Mouse (Mus musculus): ENCODE measurements around the gene Izumo1r.

Gene Izumo1r

GRCm38 (mm10) chr9:14870377-14870776 is 33.4 kb downstream of the Izumo1r start:
- no peak for DNase-seq (ENCODE audit: extremely low read depth, low read depth, low spot score)

GRCm38 (mm10) chr9:14868326-14868725 is 35.4 kb downstream of the Izumo1r start:
- no peak for DNase-seq (ENCODE audit: extremely low read depth, low read depth, low spot score)

- no peak for DNase-seq (ENCODE audit: extremely low read depth, low read depth, low spot score)
Observed at GRCm38 (mm10) chr9:14866957-14867356, 36.8 kb downstream of the Izumo1r start.

GRCm38 (mm10) chr9:14864726-14865125 is 39.0 kb downstream of the Izumo1r start:
- DNase-seq (ENCODE audit: extremely low read depth, low read depth, low spot score) = no peak

GRCm38 (mm10) chr9:14863126-14863525 is 40.6 kb downstream of the Izumo1r start:
- no peak for DNase-seq (ENCODE audit: extremely low read depth, low read depth, low spot score)

GRCm38 (mm10) chr9:14859868-14860639 is 43.7 kb downstream of the Izumo1r start, which contains the start of gene Gpr83:
TSS of gene Gpr83 (plus strand) at chr9:14860210.
- DNase-seq (ENCODE audit: extremely low read depth, low read depth, low spot score) = no peak

- no peak for DNase-seq (ENCODE audit: extremely low read depth, low read depth, low spot score)
Observed at GRCm38 (mm10) chr9:14858782-14859181, 45.0 kb downstream of the Izumo1r start.

- no peak for DNase-seq (ENCODE audit: extremely low read depth, low read depth, low spot score)
Observed at GRCm38 (mm10) chr9:14858170-14858706, 45.5 kb downstream of the Izumo1r start.

GRCm38 (mm10) chr9:14856922-14857654 is 46.7 kb downstream of the Izumo1r start:
- DNase-seq (ENCODE audit: extremely low read depth, low read depth, low spot score) = no peak

GRCm38 (mm10) chr9:14854585-14854984 is 49.2 kb downstream of the Izumo1r start:
- DNase-seq (ENCODE audit: extremely low read depth, low read depth, low spot score) = no peak

- no peak for DNase-seq (ENCODE audit: extremely low read depth, low read depth, low spot score)
Observed at GRCm38 (mm10) chr9:14848267-14848935, 55.3 kb downstream of the Izumo1r start.

GRCm38 (mm10) chr9:14846428-14846827 is 57.3 kb downstream of the Izumo1r start:
- no peak for DNase-seq (ENCODE audit: extremely low read depth, low read depth, low spot score)

GRCm38 (mm10) chr9:14843901-14844300 is 59.8 kb downstream of the Izumo1r start:
- no peak for DNase-seq (ENCODE audit: extremely low read depth, low read depth, low spot score)

- DNase-seq (ENCODE audit: extremely low read depth, low read depth, low spot score) = no peak
Observed at GRCm38 (mm10) chr9:14843311-14843857, 60.4 kb downstream of the Izumo1r start.

- DNase-seq (ENCODE audit: extremely low read depth, low read depth, low spot score) = peak; percentile 68
Observed at GRCm38 (mm10) chr9:14841878-14842761, 61.6 kb downstream of the Izumo1r start.

GRCm38 (mm10) chr9:14839970-14840369 is 63.8 kb downstream of the Izumo1r start:
- no peak for DNase-seq (ENCODE audit: extremely low read depth, low read depth, low spot score)

- DNase-seq (ENCODE audit: extremely low read depth, low read depth, low spot score) = no peak
Observed at GRCm38 (mm10) chr9:14839527-14839926, 64.2 kb downstream of the Izumo1r start.

Measured in fat pad, adult 2 months (tissue).